Mouse (Mus musculus) C2C12 (cell line): ENCODE measurements at regions not wholly inside any gene's neighbourhood (a gene's known extent, or its start where the extent isn't known, plus 50 kb on each side); places are given as distances from the start of the nearest gene placed in this dataset.

Experiments
- CEBPB ChIP-seq: IDR thresholded peaks from one replicate; pipeline ENCODE4 v1.6.1; 2011; ENCODE audit warnings: low read depth, mild to moderate bottlenecking, control low read depth, moderate library complexity
- CTCF ChIP-seq: IDR thresholded peaks from one replicate; pipeline ENCODE4 v1.5.1; 2011; ENCODE audit not compliant: control insufficient read depth, insufficient read depth, insufficient read length
- MAX ChIP-seq: IDR thresholded peaks from one replicate; pipeline ENCODE4 v1.6.1; 2011; ENCODE audit warnings: mild to moderate bottlenecking, control low read depth
- USF1 ChIP-seq: IDR thresholded peaks from one replicate; pipeline ENCODE4 v1.6.1; 2011; ENCODE audit warnings: low read depth, mild to moderate bottlenecking, control low read depth, moderate library complexity

GRCm38 (mm10) chr1:164684437-164684836 lies 112.0 kb upstream of the Dpt start:
- TF ChIP-seq CTCF (no peak), MAX (no peak), USF1 (no peak), CEBPB (no peak)
